Mouse (Mus musculus): ENCODE measurements around the gene Tatdn3. TPM values are rescaled to one million over a fixed set of nuclear protein-coding genes. Genes with fewer than 3 reads are reported as not detected.

Tatdn3 gene
- polyA plus RNA-seq, 1 experiment from 2014 or later = 12.0 TPM

DNA sequence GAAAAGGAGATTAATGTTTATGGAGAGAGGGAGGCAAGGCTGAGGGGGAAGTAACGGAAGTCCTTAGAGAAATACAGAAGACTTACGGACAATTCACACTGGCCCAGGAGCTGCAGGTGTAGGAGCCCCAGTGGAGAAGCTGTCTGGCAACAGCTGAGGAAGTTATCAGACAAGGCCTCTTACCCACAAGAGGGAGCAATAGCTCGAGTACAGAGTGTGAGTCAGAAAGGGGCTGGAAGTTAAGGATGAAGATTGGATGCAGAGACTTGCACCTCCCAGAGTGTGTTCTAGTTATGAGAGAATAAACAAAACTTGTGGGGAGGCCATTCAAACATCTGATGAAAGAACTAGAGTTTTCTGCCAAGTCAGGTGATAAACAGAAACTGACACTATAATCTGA lies 5.3 kb downstream of the Tatdn3 start:
- ATAC-seq (replicated peaks; ENCODE audit: insufficient number of reproducible peaks, low FRiP score, low TSS enrichment, low read depth) = no peak
- Histone ChIP-seq H3K27ac (replicated peaks; ENCODE audit: low read depth, low read length) (no peak overlapping the region), H3K36me3 (replicated peaks; ENCODE audit: control insufficient read depth, insufficient read depth, low read depth, low read length) (no peaks in the 10 kb centered on the region), H3K9me3 (replicated peaks; ENCODE audit: control insufficient read depth, low read length) (no peaks in the 10 kb centered on the region), H3K4me2 (ENCODE audit: low read depth, low read length) (no peak overlapping the region), H3K9ac (replicated peaks; ENCODE audit: low read length) (no peak overlapping the region), H3K4me1 (ENCODE audit: control insufficient read depth, insufficient read depth, low read length) (no peaks in the 10 kb centered on the region; the same call in 1 of the 2 replicates), H3K27me3 (ENCODE audit: control insufficient read depth, insufficient read depth, low read length) (no peaks in the 10 kb centered on the region), H3K4me3 (ENCODE audit: low read depth, low read length) (no peak overlapping the region)
- DNase-seq (ENCODE audit: low spot score) = no peak
- 67% methylated on average over 3 of the region's 3 CpGs for WGBS

DNA sequence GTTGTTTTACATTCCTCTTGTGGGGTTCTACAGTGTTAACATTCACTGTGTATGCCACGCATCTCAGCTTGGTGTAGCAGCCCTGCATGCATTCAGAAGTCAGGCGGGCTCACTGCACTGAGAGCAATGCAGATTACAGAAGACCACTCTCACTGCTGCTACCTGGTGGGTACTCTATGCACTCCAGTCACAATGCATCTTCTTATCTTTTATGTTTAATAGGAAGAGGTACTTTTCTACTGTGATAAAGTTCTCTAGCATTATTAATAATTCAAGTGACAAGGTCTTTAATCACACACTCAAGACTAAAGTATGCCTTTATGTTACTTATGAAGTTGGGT lies 7.2 kb downstream of the Tatdn3 start:
- no peak overlapping the region for H3K4me2 ChIP-seq (ENCODE audit: low read depth, low read length)
- H3K9ac ChIP-seq (replicated peaks; ENCODE audit: low read length) = no peak overlapping the region
- no peak overlapping the region for H3K4me3 ChIP-seq (ENCODE audit: low read depth, low read length)
- H3K36me3 ChIP-seq (replicated peaks; ENCODE audit: control insufficient read depth, insufficient read depth, low read depth, low read length) = no peaks in the 10 kb centered on the region
- H3K4me1 ChIP-seq (ENCODE audit: control insufficient read depth, insufficient read depth, low read length) = no peaks in the 10 kb centered on the region
- WGBS = 68% methylated on average over 2 of the region's 2 CpGs
- no peak for DNase-seq (ENCODE audit: low spot score)
- no peak for ATAC-seq (replicated peaks; ENCODE audit: insufficient number of reproducible peaks, low FRiP score, low TSS enrichment, low read depth)
- no peaks in the 10 kb centered on the region for H3K27me3 ChIP-seq (ENCODE audit: control insufficient read depth, insufficient read depth, low read length)
- no peak overlapping the region for H3K27ac ChIP-seq (replicated peaks; ENCODE audit: low read depth, low read length)
- H3K9me3 ChIP-seq (replicated peaks; ENCODE audit: control insufficient read depth, low read length) = no peaks in the 10 kb centered on the region

DNA sequence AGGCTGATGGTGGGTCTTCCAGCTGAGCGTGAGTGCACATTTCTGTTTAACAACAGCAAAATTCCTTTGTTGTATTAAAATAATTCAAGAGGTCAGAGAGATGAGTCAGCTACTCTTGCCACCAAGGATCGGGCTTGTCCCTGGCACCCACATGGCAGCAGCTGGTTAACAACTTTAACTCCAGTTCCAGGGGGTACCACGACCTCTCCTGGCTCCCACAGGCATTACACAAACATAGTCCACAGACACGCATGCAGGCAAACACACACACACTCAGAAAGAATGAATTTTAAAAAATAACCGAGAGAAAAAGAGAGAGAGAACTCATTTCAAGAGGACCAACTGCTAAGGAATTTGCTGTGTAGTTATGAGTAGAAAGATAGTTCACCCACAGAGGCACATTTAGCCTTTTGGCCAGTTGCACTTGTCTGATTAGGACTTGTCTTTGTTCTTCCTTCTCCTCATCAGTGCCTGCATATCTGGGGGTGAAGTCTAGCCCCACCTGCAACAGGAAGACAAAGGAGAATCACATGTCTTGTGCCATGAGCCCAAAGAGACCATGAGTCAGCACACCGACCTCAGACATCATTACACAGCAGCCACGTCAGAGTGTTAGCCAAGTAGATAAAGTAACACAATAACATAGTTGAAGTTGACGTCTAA lies 7.7 kb downstream of the Tatdn3 start:
- ATAC-seq (replicated peaks; ENCODE audit: insufficient number of reproducible peaks, low FRiP score, low TSS enrichment, low read depth) (no peak), DNase-seq (ENCODE audit: low spot score) (no peak)
- H3K9me3 ChIP-seq (replicated peaks; ENCODE audit: control insufficient read depth, low read length) = no peaks in the 10 kb centered on the region
- no peak overlapping the region for H3K9ac ChIP-seq (replicated peaks; ENCODE audit: low read length)
- no peak overlapping the region for H3K4me2 ChIP-seq (ENCODE audit: low read depth, low read length)
- 70% methylated on average over 8 of the region's 8 CpGs for WGBS
- no peaks in the 10 kb centered on the region for H3K36me3 ChIP-seq (replicated peaks; ENCODE audit: control insufficient read depth, insufficient read depth, low read depth, low read length)
- no peak overlapping the region for H3K4me3 ChIP-seq (ENCODE audit: low read depth, low read length)
- H3K4me1 ChIP-seq (ENCODE audit: control insufficient read depth, insufficient read depth, low read length) = no peaks in the 10 kb centered on the region
- no peaks in the 10 kb centered on the region for H3K27me3 ChIP-seq (ENCODE audit: control insufficient read depth, insufficient read depth, low read length)
- no peak overlapping the region for H3K27ac ChIP-seq (replicated peaks; ENCODE audit: low read depth, low read length)

DNA sequence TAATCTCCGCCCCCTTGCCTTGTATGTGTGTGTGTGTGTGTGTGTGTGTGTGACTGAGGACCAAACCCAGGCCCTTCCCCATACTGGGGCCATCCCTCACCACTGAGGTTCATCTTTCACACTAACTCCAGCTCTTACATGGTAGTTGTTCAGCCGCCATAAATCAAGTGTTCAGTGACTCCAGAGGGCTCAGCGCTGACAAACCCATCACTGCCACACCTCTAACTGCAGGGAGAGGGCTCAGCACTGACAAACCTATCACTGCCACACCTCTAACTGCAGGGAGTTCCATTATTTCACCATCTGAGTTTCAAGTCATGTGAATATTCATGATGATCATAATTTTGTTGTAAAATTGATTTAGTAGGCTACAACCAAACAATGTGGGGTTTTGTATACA lies 9.2 kb downstream of the Tatdn3 start:
- 83% methylated on average over 3 of the region's 3 CpGs for WGBS
- Histone ChIP-seq H3K4me1 (ENCODE audit: control insufficient read depth, insufficient read depth, low read length) (no peaks in the 10 kb centered on the region), H3K4me3 (ENCODE audit: low read depth, low read length) (no peak overlapping the region), H3K27me3 (ENCODE audit: control insufficient read depth, insufficient read depth, low read length) (no peaks in the 10 kb centered on the region), H3K4me2 (ENCODE audit: low read depth, low read length) (no peak overlapping the region), H3K9me3 (replicated peaks; ENCODE audit: control insufficient read depth, low read length) (no peaks in the 10 kb centered on the region), H3K27ac (replicated peaks; ENCODE audit: low read depth, low read length) (no peak overlapping the region), H3K36me3 (replicated peaks; ENCODE audit: control insufficient read depth, insufficient read depth, low read depth, low read length) (no peaks in the 10 kb centered on the region), H3K9ac (replicated peaks; ENCODE audit: low read length) (no peak overlapping the region)
- DNase-seq (ENCODE audit: low spot score) (no peak), ATAC-seq (replicated peaks; ENCODE audit: insufficient number of reproducible peaks, low FRiP score, low TSS enrichment, low read depth) (no peak)

DNA sequence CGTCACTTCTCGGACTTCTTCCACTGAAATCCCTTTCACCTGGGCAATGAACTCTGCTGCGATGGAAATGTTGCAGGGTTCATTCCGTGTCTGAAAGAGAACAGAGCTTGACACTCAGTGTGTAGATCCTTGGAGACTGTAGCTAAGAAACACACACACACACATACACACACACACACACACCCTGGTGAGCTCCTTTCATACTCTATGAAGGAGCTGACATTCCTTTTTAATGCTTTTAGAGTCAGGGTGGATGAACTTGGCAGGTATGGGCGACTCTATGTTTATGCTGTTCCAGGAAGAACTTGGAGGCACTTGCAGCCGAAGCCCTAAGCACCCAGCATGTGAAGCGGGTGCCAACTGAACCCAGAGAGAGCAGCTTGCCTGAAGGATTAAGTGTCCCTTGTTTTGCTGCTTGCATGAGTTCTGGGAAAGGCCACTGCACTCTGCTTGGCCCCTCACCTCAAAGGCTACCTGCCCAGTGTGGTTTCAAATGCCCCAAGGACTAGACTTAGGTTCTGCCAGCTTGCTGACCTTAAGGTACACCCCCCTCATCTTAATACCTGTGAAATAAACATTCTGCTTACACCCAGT lies 16.4 kb downstream of the Tatdn3 start:
- H3K27ac ChIP-seq (replicated peaks; ENCODE audit: low read depth, low read length) = no peak overlapping the region
- H3K4me2 ChIP-seq (ENCODE audit: low read depth, low read length) = no peak overlapping the region
- H3K9me3 ChIP-seq (replicated peaks; ENCODE audit: control insufficient read depth, low read length) = no peaks in the 10 kb centered on the region
- H3K4me3 ChIP-seq (ENCODE audit: low read depth, low read length) = no peak overlapping the region
- no peak overlapping the region for H3K9ac ChIP-seq (replicated peaks; ENCODE audit: low read length)
- WGBS = 73% methylated on average over 7 of the region's 7 CpGs
- no peaks in the 10 kb centered on the region for H3K36me3 ChIP-seq (replicated peaks; ENCODE audit: control insufficient read depth, insufficient read depth, low read depth, low read length)
- ATAC-seq (replicated peaks; ENCODE audit: insufficient number of reproducible peaks, low FRiP score, low TSS enrichment, low read depth) (no peak), DNase-seq (ENCODE audit: low spot score) (no peak)
- no peaks in the 10 kb centered on the region for H3K27me3 ChIP-seq (ENCODE audit: control insufficient read depth, insufficient read depth, low read length)
- H3K4me1 ChIP-seq (ENCODE audit: control insufficient read depth, insufficient read depth, low read length) = no peaks in the 10 kb centered on the region

DNA sequence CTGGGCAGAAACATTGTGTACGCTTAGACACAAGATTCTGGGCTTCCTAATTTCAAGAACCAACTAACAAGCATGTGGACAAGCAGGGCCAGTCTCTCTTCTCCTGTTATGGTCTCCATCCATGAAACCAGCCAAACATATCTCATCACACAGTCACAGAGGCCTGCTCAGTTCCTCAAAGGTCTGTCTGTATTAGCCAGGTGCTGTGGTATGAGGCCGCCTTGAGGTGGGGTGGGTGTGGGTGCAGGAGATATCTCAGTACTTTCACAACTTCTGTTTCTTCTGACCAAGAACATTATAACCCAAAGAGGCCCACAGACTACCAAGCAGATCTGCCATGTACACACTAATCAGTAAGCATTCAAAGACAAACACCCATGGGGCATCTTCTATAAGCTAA lies 17.5 kb downstream of the Tatdn3 start:
- no peaks in the 10 kb centered on the region for H3K4me1 ChIP-seq (ENCODE audit: control insufficient read depth, insufficient read depth, low read length)
- H3K36me3 ChIP-seq (replicated peaks; ENCODE audit: control insufficient read depth, insufficient read depth, low read depth, low read length) = no peaks in the 10 kb centered on the region
- WGBS = 98% methylated on average over 2 of the region's 2 CpGs
- H3K4me3 ChIP-seq (ENCODE audit: low read depth, low read length) = no peak overlapping the region
- no peak overlapping the region for H3K9ac ChIP-seq (replicated peaks; ENCODE audit: low read length)
- no peaks in the 10 kb centered on the region for H3K27me3 ChIP-seq (ENCODE audit: control insufficient read depth, insufficient read depth, low read length)
- H3K9me3 ChIP-seq (replicated peaks; ENCODE audit: control insufficient read depth, low read length) = no peaks in the 10 kb centered on the region
- DNase-seq (ENCODE audit: low spot score) (no peak), ATAC-seq (replicated peaks; ENCODE audit: insufficient number of reproducible peaks, low FRiP score, low TSS enrichment, low read depth) (no peak)
- H3K27ac ChIP-seq (replicated peaks; ENCODE audit: low read depth, low read length) = no peak overlapping the region
- no peak overlapping the region for H3K4me2 ChIP-seq (ENCODE audit: low read depth, low read length)

DNA sequence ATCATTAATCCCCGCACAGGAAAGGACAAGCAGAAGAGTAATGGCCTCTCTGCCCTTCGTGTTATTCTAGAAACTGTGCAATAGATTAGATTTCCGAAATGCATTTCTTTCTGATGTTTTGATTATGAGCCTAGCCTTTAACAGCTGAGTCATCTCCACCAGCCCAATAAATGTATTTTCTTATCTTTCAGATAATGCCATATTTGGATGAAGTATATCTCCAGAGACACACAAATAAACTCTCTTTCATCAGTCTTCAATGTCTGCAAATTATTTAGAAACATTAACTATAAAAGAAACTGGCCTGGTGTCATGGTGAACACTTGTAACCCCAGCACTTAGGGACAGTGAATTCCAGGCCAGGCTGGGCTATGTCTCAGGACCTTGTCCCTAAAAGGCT lies 20.0 kb downstream of the Tatdn3 start:
- 84% methylated on average over 3 of the region's 3 CpGs for WGBS
- Histone ChIP-seq H3K36me3 (replicated peaks; ENCODE audit: control insufficient read depth, insufficient read depth, low read depth, low read length) (no peaks in the 10 kb centered on the region), H3K9me3 (replicated peaks; ENCODE audit: control insufficient read depth, low read length) (no peaks in the 10 kb centered on the region), H3K4me2 (ENCODE audit: low read depth, low read length) (no peak overlapping the region), H3K9ac (replicated peaks; ENCODE audit: low read length) (no peak overlapping the region), H3K4me3 (ENCODE audit: low read depth, low read length) (no peak overlapping the region), H3K4me1 (ENCODE audit: control insufficient read depth, insufficient read depth, low read length) (no peaks in the 10 kb centered on the region), H3K27ac (replicated peaks; ENCODE audit: low read depth, low read length) (no peak overlapping the region), H3K27me3 (ENCODE audit: control insufficient read depth, insufficient read depth, low read length) (no peaks in the 10 kb centered on the region)
- DNase-seq (ENCODE audit: low spot score) (no peak), ATAC-seq (replicated peaks; ENCODE audit: insufficient number of reproducible peaks, low FRiP score, low TSS enrichment, low read depth) (no peak)

DNA sequence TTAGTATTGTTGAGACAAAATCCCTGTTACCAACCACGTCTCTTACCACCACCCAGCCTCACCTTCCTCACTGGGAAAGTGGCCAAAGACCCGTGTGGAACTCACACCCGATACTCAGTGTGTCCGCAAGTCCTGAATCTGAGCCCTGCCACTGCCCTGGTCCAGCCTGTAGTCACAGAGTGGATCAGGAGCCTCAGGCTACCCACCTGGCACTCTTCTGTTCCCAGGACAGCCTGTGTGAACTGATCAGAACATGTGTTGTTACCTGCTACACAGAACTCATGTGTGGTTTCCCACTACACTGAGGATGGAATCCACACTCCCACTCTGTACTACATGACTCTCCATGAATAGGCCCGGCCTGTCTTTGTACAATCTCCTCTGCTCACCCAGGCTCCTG lies 20.6 kb downstream of the Tatdn3 start:
- Histone ChIP-seq H3K27ac (replicated peaks; ENCODE audit: low read depth, low read length) (no peak overlapping the region), H3K27me3 (ENCODE audit: control insufficient read depth, insufficient read depth, low read length) (no peaks in the 10 kb centered on the region), H3K36me3 (replicated peaks; ENCODE audit: control insufficient read depth, insufficient read depth, low read depth, low read length) (no peaks in the 10 kb centered on the region), H3K4me1 (ENCODE audit: control insufficient read depth, insufficient read depth, low read length) (no peaks in the 10 kb centered on the region), H3K9ac (replicated peaks; ENCODE audit: low read length) (no peak overlapping the region), H3K4me2 (ENCODE audit: low read depth, low read length) (no peak overlapping the region), H3K9me3 (replicated peaks; ENCODE audit: control insufficient read depth, low read length) (no peaks in the 10 kb centered on the region), H3K4me3 (ENCODE audit: low read depth, low read length) (no peak overlapping the region)
- no peak for DNase-seq (ENCODE audit: low spot score)
- 78% methylated on average over 5 of the region's 5 CpGs for WGBS
- no peak for ATAC-seq (replicated peaks; ENCODE audit: insufficient number of reproducible peaks, low FRiP score, low TSS enrichment, low read depth)
